Mouse (Mus musculus) liver, embryonic 14.5 days (tissue): Measurements from ENCODE around the gene Ppm1l.

Source experiments
- CTCF ChIP-seq: IDR thresholded peaks from 2 replicates; pipeline ENCODE4 v1.5.1; 2016; ENCODE audit warnings: antibody characterized with exemption, low read depth, control low read depth
- EP300 ChIP-seq: IDR thresholded peaks from 2 replicates; pipeline ENCODE4 v1.6.1; 2016; ENCODE audit warnings: antibody characterized with exemption, low read depth

- TF ChIP-seq CTCF, result no peak
- no peak for TF ChIP-seq EP300
These were observed 34.3 kb upstream of the Ppm1l start for GRCm38 (mm10) chr3:69282406-69282805.
